Mouse (Mus musculus) lung, postnatal 0 days (tissue): Measurements from ENCODE around the gene Pthlh. TPM values are rescaled to one million over a fixed set of nuclear protein-coding genes. Genes with fewer than 3 reads are reported as not detected.

Experiments
- ATAC-seq: fragments of 200-750 bp; cut with Nextera tagmentation; 2 replicates; pipeline ENCODE4 v1.8.0; 2017; ENCODE audit warnings: moderate library complexity
- DNase-seq: peaks from one replicate; pipeline ENCODE4 v3.0.0-alpha.2; 2016; ENCODE audit warnings: low spot score
- H3K27ac ChIP-seq: fragments of 300-500 bp; sonication (generic); 2 replicates; pipeline ENCODE4 v1.5.1; 2014; ENCODE audit warnings: antibody characterized with exemption, mild to moderate bottlenecking, low read length, mixed read lengths
- H3K27me3 ChIP-seq: fragments of 300-500 bp; sonication (generic); replicated peaks from 2 replicates; pipeline ENCODE4 v1.6.1; 2014; ENCODE audit warnings: low read length, mixed read lengths; ENCODE audit not compliant: insufficient read depth
- H3K36me3 ChIP-seq: fragments of 300-500 bp; sonication (generic); 2 replicates; pipeline ENCODE4 v1.6.1; 2014; ENCODE audit warnings: low read length, mixed read lengths; ENCODE audit not compliant: insufficient read depth
- H3K4me1 ChIP-seq: fragments of 300-500 bp; sonication (generic); 2 replicates; pipeline ENCODE4 v1.6.1; 2014; ENCODE audit warnings: antibody characterized with exemption, low read depth, low read length, mixed read lengths; ENCODE audit not compliant: insufficient read depth
- H3K4me2 ChIP-seq: fragments of 300-500 bp; sonication (generic); replicated peaks from 2 replicates; pipeline ENCODE4 v1.6.1; 2014; ENCODE audit warnings: low read depth, mild to moderate bottlenecking, low read length, moderate library complexity, mixed read lengths
- H3K4me3 ChIP-seq: fragments of 300-500 bp; sonication (generic); 2 replicates; pipeline ENCODE4 v1.5.1; 2014; ENCODE audit warnings: low read depth, low read length
- H3K9ac ChIP-seq: fragments of 300-500 bp; sonication (generic); replicated peaks from 2 replicates; pipeline ENCODE4 v1.6.1; 2014; ENCODE audit warnings: low read depth, mild to moderate bottlenecking
- H3K9me3 ChIP-seq: fragments of 300-500 bp; sonication (generic); 2 replicates; pipeline ENCODE4 v1.6.1; 2016; ENCODE audit warnings: low read length, mixed read lengths
- CTCF ChIP-seq: IDR thresholded peaks from 2 replicates; pipeline ENCODE4 v1.5.1; 2016; ENCODE audit warnings: antibody characterized with exemption, mild to moderate bottlenecking
- EP300 ChIP-seq: IDR thresholded peaks from 2 replicates; pipeline ENCODE4 v1.6.1; 2016; ENCODE audit warnings: antibody characterized with exemption, mild to moderate bottlenecking, control low read depth
- WGBS: fragments of 180-500 bp; shearing (Covaris S2); extraction: QIAGEN DNeasy Blood & Tissue Kit; methylation state at CpG from one replicate; pipeline ENCODE4 v1.1.7; 2014; 5-methylcytosine and 5-hydroxymethylcytosine counted together
- polyA plus RNA-seq: library from polyadenylated mRNA; unstranded; fragments of >200 nt; fragmentation: Nextera tagmentation; extraction: Ambion mirVana; gene quantifications from 2 replicates; pipeline ENCODE4 v1.2.1, GENCODE M21; 2015

The Pthlh gene
- polyA plus RNA-seq, 1 experiment from 2014 or later = 1.5 TPM

GRCm38 (mm10) chr6:147247782-147248181, 16.2 kb downstream of the Pthlh start:
- WGBS = 74% methylated on average over 3 of the region's 3 CpGs
- TF ChIP-seq CTCF (no peak), EP300 (no peak)

GRCm38 (mm10) chr6:147244294-147244693, 19.7 kb downstream of the Pthlh start:
- H3K9me3 ChIP-seq = no peaks in the 10 kb centered on the region
- H3K4me2 ChIP-seq = no peak overlapping the region
- H3K27me3 ChIP-seq = no peaks in the 10 kb centered on the region
- H3K27ac ChIP-seq = no peak overlapping the region
- no peak for ATAC-seq
- DNase-seq = no peak
- H3K4me1 ChIP-seq = no peaks in the 10 kb centered on the region
- H3K36me3 ChIP-seq = no peaks in the 10 kb centered on the region
- H3K4me3 ChIP-seq = no peak overlapping the region
- no peak overlapping the region for H3K9ac ChIP-seq
- 0 out of 2 replicates have a peak, but pooled peaks have one; percentile 20 for TF ChIP-seq CTCF
- TF ChIP-seq EP300 = no peak

More at GRCm38 (mm10) chr6:147247782-147248181, 16.2 kb downstream of the Pthlh start:
- Histone ChIP-seq H3K27ac (no peak overlapping the region), H3K9me3 (no peaks in the 10 kb centered on the region), H3K9ac (no peak overlapping the region), H3K4me2 (no peak overlapping the region), H3K4me3 (no peak overlapping the region), H3K36me3 (no peaks in the 10 kb centered on the region), H3K27me3 (no peaks in the 10 kb centered on the region), H3K4me1 (no peaks in the 10 kb centered on the region)
- DNase-seq = no peak
- ATAC-seq = no peak

- H3K9me3 ChIP-seq = no peaks in the 10 kb centered on the region
- 35% methylated on average over 5 of the region's 5 CpGs for WGBS
- H3K27ac ChIP-seq = no peak overlapping the region
- H3K4me1 ChIP-seq = no peaks in the 10 kb centered on the region
- no peak overlapping the region for H3K4me2 ChIP-seq
- TF ChIP-seq EP300 = no peak
- no peak for TF ChIP-seq CTCF
- H3K9ac ChIP-seq = no peak overlapping the region
- ATAC-seq (no peak), DNase-seq (no peak)
- H3K27me3 ChIP-seq = no peaks in the 10 kb centered on the region
- no peak overlapping the region for H3K4me3 ChIP-seq
- no peaks in the 10 kb centered on the region for H3K36me3 ChIP-seq
These were observed 20.3 kb downstream of the Pthlh start for GRCm38 (mm10) chr6:147243655-147244054.

DNA sequence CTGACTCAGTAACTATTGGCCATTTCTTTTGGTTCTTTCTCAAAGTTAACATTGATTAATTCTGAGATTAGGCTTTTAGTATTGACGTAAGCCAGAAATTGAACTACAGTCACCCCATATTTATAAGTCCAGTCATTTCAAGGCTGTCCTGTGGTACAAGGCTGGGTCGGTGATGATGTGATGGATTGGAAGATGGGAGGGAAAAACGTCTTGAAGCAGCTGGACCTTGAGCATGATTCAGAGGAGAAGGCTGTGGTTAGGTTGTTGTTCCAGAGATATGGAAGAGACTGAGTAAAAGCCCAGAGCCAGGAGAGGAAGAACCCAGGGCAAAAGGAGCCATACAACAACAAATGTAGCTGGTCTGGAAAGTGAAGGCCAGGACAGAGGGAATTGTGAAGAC, 22.4 kb downstream of the Pthlh start:
- Histone ChIP-seq H3K4me3 (no peak overlapping the region), H3K9me3 (no peaks in the 10 kb centered on the region), H3K9ac (no peak overlapping the region), H3K4me1 (no peaks in the 10 kb centered on the region), H3K27me3 (no peaks in the 10 kb centered on the region), H3K4me2 (no peak overlapping the region), H3K36me3 (no peaks in the 10 kb centered on the region), H3K27ac (no peak overlapping the region)
- ATAC-seq = no peak
- TF ChIP-seq EP300 (no peak), CTCF (no peak)
- no peak for DNase-seq
- 73% methylated on average over 3 of the region's 3 CpGs for WGBS

DNA sequence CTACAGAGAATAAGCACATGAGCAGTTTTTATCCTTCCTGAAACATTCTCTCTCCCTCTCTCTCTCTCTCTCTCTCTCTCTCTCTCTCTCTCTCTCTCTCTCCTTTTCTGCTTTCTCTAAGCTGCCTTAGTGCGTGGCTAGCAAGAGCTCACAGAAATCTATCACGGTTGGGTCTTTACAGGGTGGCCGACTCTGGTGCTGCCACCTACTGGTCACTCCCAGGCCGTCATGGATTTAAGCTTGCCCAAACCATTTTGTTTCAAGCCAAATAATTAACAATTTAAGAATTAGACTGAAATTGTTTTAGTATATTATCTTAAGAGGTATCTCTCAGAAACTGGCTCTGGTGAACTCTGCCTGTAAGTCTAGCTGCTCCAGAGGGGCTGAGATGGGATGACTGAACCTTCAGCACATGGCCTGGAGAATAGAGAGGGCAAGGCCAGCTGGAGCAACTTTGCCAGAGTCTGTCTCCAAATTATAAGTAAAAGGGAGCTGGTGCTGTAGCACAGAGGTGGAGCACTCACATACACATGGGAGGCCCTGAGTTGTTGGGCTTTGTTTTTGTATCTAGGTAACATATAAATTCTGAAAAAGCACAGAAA, 23.7 kb downstream of the Pthlh start:
- peak; percentile 66 for DNase-seq
- no peaks in the 10 kb centered on the region for H3K4me1 ChIP-seq
- no peaks in the 10 kb centered on the region for H3K27me3 ChIP-seq
- 3% methylated on average over 4 of the region's 4 CpGs for WGBS
- H3K27ac ChIP-seq = no peak overlapping the region
- peak; percentile 78 for TF ChIP-seq CTCF
- TF ChIP-seq EP300 = no peak
- ATAC-seq = 0 out of 2 replicates have a peak, but pooled peaks have one; percentile 38
- H3K9me3 ChIP-seq = no peaks in the 10 kb centered on the region
- no peak overlapping the region for H3K4me2 ChIP-seq
- H3K9ac ChIP-seq = no peak overlapping the region
- no peaks in the 10 kb centered on the region for H3K36me3 ChIP-seq
- no peak overlapping the region for H3K4me3 ChIP-seq

GRCm38 (mm10) chr6:147226696-147227095, 37.3 kb downstream of the Pthlh start:
- no peak overlapping the region for H3K9ac ChIP-seq
- H3K36me3 ChIP-seq = no peaks in the 10 kb centered on the region
- H3K9me3 ChIP-seq = no peaks in the 10 kb centered on the region
- TF ChIP-seq CTCF (no peak), EP300 (no peak)
- H3K4me3 ChIP-seq = no peak overlapping the region
- no peaks in the 10 kb centered on the region for H3K27me3 ChIP-seq
- H3K27ac ChIP-seq = no peak overlapping the region
- WGBS = 100% methylated on average over 1 of the region's 1 CpGs
- no peak overlapping the region for H3K4me2 ChIP-seq
- ATAC-seq (no peak), DNase-seq (no peak)
- no peaks in the 10 kb centered on the region for H3K4me1 ChIP-seq

DNA sequence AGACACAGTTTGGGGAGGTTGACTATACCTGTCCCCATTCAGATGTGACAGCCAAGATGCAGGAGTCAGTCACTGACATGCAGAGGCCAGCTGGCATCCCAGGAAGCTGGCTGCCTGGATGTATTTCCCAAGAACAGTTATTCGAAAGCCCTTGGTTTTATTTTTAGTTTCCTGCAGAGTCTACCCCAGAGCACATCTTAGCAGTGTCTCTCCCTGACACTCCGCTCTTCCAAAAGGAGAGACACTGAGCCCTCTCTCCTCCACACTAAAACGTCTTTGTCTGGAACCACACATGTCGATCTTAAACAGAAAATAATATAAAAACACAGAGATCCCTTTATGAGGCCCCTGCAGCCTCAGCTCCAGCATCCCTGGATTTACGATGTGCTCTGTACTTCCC, 44.9 kb downstream of the Pthlh start:
- H3K4me2 ChIP-seq = no peak overlapping the region
- H3K27ac ChIP-seq = no peak overlapping the region
- H3K36me3 ChIP-seq = no peaks in the 10 kb centered on the region
- no peak overlapping the region for H3K4me3 ChIP-seq
- DNase-seq (no peak), ATAC-seq (no peak)
- H3K9me3 ChIP-seq = no peaks in the 10 kb centered on the region
- H3K4me1 ChIP-seq = no peaks in the 10 kb centered on the region
- no peak overlapping the region for H3K9ac ChIP-seq
- TF ChIP-seq CTCF (no peak), EP300 (no peak)
- no peaks in the 10 kb centered on the region for H3K27me3 ChIP-seq
- WGBS = 71% methylated on average over 5 of the region's 5 CpGs
